Mouse (Mus musculus) left cerebral cortex, postnatal 10 days (tissue): ENCODE measurements at regions not wholly inside any gene's neighbourhood (a gene's known extent, or its start where the extent isn't known, plus 50 kb on each side); places are given as distances from the start of the nearest gene placed in this dataset.
A peak's percentile ranks its signal among the peaks of the same experiment; 100 is the strongest.

ENCODE experiments used
- DNase-seq, 2 experiments: peaks; one replicate each; pipeline ENCODE4 v3.0.0; 2021 to 2022; ENCODE audit warnings: low spot score in 2 of 2, mixed read lengths in 1 of 2; ENCODE audit errors: extremely low spot score in 1 of 2
- intact Hi-C: fragments of 180-260 bp; cut with DNase I; formaldehyde crosslinking; loops from one replicate; pipeline ENCODE4 v1.15.1; 2025

DNA sequence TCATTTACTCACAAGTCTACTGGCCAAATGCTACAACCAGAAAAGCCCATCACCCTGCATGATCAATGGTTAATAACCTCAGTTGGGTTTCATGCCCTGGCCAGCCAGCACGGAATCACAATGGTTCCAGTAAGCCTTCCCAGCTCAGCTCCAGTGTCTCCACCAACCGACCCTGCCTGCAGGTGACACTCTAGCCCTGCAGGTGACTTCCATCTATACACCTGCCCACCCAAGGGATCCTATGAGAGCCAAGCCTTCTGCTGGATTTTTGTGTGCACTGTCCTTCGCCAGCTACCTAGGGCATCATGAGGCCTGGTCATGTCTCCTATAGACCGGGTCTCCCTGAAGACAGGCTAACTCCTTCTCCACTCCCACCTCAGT, 135.3 kb downstream of the Vegfa start:
- DNase-seq, result no peak
- intact Hi-C loops, result no loop called here

- DNase-seq, result no peak
- intact Hi-C loops, result no loop called here
These were observed 135.8 kb downstream of the Vegfa start for GRCm38 (mm10) chr17:45896142-45896921.

DNA sequence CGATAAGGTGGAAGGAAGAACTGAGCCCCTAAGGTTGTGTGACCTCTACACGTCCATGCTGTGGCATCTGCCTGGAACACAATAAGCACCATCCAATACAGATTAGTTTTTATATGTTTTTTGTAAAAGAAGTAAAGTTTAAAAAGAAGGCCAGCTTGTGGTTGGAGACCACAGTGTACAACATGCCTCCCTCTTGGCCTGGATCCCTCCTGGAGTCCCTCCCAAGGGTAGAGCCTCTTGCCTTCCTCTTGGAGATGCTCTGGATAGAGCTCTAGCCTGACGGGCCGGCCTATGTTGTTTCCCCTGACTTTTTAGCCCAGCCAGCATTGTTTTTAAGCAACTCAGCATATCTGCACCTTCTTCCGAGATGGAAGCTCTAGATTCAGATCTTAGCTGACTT, 138.0 kb downstream of the Vegfa start:
- intact Hi-C loops, result no loop called here
- DNase-seq, result no peak

DNA sequence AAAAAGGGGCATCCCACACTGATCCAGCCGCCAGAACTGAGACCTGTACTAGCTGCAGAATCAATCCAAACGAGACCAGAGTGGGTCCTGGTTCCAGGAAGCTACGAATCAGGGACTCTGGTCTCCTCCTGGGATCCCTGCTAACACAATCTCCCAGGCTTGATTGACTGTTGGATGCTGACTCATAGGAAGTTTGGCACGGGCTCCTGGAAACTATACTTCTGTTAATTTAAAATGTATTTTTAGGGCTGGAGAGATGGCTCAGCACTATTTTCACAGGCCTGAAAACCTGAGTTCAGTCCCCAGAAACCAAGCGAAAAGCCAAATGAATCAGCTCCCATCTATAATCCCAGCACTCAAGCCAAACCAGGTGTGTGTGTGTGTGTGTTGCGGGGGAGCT, 138.5 kb downstream of the Vegfa start:
- no peak for DNase-seq
- intact Hi-C loops, result no loop called here

DNA sequence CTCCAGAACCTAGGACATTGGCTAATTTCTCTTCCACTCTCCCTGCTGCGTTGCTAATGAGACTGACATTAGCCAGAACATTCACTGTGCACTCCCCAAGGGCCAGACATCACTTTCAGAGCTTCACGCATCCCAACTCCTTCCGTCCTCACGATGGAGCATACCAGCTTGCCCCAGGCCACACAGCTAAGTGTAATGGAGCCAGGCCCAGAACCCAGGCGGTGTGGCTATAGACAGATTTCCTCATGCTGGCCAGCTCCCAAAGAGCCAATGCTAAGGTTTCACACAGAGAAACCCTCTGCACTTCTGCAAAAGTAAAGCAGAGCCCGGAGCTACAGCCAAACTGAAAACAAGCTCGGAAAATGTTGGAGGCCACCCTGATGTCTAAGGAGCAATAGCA, 139.1 kb downstream of the Vegfa start:
- intact Hi-C loops, result no loop called here
- DNase-seq, result no peak

- DNase-seq, result no peak
- intact Hi-C loops, result no loop called here
These were observed 142.7 kb downstream of the Vegfa start for GRCm38 (mm10) chr17:45889451-45889850.

DNA sequence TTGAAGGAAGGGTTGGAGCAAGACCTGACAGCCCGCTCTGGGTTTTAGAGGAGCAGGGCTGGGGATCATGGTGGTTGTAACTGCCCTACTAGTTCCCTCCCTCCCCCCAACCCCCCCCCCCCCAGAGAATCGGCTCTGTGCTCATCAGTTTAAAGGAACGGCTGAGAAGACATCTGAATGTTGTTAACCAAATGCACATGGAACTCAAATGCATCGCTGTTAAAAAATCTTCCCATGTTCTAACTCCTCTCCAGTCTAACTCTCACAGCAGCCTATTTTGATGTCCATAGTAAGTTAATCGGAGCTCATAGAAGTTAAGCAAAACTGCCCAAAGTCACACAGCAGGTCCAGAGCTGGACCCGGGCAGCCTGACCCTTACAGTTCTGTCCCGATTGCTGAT, 143.1 kb downstream of the Vegfa start:
- no peak for DNase-seq
- intact Hi-C loops, result no loop called here

GRCm38 (mm10) chr17:45886420-45887049, 145.6 kb downstream of the Vegfa start:
- DNase-seq, result peak in 1 of 2 experiments; percentile 56
- intact Hi-C loops, result no loop called here

- intact Hi-C loops, result no loop called here
These were observed 146.5 kb downstream of the Vegfa start for GRCm38 (mm10) chr17:45885461-45886336.

GRCm38 (mm10) chr17:45884021-45884722, 148.0 kb downstream of the Vegfa start:
- DNase-seq, result no peak
- intact Hi-C loops, result no loop called here

More at GRCm38 (mm10) chr17:45885461-45886336, 146.5 kb downstream of the Vegfa start:
- DNase-seq, result peak in 1 of 2 experiments; percentile 40

- no peak for DNase-seq
- intact Hi-C loops, result no loop called here
These were observed 149.0 kb upstream of the 1600014C23Rik start for GRCm38 (mm10) chr17:45882682-45883081.

- DNase-seq, result no peak
- intact Hi-C loops, result no loop called here
These were observed 147.6 kb upstream of the 1600014C23Rik start for GRCm38 (mm10) chr17:45881284-45881683.

GRCm38 (mm10) chr17:45880761-45881160, 147.1 kb upstream of the 1600014C23Rik start:
- DNase-seq, result no peak
- intact Hi-C loops, result no loop called here

DNA sequence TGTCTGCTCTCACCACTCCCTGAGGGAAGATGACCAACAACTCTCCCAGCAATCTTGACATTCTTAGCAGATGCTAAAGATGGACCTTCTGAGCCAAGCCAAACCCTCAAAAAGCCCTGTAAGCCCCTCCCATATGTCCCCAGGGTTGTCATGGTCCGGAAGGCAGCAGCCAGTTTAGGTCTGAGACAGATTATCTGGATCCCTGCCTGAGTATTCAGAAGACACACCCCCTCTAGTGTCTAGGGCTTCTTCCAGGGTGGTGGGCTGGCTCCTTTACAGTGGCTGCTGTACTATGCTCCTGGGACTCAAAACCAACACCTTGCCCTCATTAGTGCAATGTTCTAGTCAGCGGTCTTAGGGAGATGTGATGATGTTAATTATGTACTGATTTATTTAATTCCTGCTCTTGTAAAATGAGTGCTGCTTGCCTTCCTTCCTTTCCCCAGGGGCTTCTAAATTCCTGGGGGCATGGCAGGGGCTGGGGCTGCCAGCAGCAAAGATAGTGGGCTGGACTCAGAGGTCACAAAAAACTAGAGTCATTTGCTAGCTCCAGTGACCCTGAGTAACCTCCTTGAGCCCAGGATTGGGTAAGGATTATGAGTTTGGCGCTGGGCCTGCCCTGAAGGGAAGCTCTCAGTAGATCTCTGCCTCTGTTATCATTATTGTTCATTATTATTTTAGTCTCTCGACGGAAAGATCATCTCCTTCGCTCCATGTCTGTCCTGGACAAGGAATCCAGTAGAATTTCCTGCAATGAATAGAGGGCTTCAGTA, 146.0 kb upstream of the 1600014C23Rik start:
- intact Hi-C loops, result no loop called here
- no peak for DNase-seq

DNA sequence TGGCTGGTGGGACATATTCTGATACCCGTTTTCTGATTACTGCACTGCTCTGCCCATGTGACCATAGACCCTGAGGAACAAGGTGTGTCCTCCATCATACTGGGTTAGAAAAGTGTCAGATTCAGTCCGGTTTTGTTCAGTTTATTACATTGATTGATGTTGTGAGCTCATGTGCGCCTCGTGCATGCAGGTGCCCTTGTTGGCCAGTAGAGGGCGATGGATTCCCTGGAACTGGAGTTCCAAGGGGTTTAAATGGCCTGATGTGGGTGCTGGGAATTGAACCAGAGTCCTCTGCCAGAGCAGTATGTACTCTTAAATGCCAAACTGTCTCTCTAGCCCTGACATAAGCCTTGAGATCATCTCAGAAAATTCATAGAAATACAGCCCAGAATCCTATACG, 144.8 kb upstream of the 1600014C23Rik start:
- intact Hi-C loops, result no loop called here
- no peak for DNase-seq

DNA sequence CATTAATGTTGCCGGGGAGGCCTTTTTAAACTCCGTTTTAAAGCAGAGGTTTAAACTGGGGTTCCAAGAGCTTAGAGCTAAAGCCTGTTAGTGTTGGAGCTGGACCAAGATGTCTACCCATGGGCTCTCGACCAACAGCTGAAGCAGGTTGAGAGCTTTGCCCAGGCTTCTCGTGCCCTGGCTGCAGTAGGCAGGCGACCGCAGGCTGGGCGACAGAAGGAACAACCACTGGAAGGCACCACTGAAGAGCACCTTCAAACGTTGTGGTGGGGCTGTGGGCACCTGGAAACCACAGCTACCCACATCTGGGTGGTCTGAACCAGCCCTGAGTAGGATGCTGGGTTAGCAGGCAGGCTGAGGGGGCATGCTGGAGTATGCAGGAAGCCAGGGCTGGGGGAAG, 141.7 kb upstream of the 1600014C23Rik start:
- DNase-seq, result no peak
- intact Hi-C loops, result no loop called here

DNA sequence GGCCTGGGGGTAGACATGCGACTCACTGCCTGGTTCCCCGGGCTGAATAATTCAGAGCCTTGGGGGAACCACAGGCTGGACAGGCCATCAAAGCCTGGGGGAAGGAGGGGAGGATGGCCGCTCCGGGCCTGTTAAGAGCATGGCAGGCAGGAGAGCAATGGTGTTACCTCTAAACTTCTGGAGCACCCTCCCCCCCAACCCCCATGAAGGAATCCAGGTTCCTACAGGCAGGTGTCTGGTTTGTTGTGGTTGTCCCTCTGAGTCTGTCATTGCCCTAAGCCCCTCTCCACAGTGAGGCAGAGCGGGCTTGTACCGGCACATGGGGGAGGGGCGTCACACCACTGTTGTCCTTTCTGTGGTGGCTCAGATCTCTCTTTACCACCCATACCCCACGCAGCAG, 140.4 kb upstream of the 1600014C23Rik start:
- intact Hi-C loops, result no loop called here
- no peak for DNase-seq

DNA sequence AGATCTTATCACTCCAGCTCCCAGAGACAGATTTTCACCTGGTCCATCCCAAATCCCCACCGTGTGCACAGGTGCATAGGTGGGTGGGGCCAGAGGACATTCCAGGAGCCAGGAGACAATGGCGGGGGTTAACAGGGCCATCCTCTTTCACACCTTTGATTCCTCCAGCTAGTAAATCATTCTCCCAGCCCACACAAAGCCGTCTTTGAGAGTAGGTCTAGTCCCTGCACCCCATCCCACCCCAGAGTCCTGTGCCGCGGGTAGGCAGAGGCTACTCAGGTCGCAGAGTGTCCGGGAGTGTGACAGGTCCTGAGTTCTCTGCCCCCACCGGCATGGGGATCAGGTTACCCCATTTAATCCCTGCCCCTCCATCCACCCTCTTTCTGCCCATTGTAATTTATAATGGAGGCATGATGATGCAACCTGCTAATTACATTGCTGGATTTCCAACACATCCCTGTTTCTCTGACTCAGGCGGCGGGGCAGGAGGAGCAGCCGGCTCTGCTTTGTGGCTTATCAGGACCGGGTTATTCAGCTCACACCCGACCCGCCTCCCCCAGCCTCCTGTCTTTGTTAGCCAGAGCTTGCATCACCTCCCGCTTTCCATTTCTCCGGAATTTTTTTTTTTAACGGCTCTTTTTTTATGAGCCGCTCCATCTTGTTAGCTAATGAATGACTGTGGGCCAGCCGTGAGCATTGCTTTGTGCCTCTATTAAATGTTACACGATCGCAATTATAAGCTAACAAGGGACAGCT, 139.7 kb upstream of the 1600014C23Rik start:
- peak in 1 of 2 experiments; percentile 48 for DNase-seq
- intact Hi-C loops, result no loop called here
